Mouse (Mus musculus) embryonic stem cell, embryonic (primary cell): ENCODE results near the gene Dhx58.

Source experiments
- CTCF ChIA-PET, 4 experiments: fragments of 300-600 bp in 2 of 4; fragments of 350-600 bp in 2 of 4; sonication (Branson Sonifier 250); formaldehyde crosslinking; loops; one replicate each; lab custom pipeline; 2022; ENCODE audit warnings: inconsistent platforms in 2 of 4; lab: Charles Lee
- POLR2A ChIA-PET, 4 experiments: fragments of 300-600 bp in 2 of 4; fragments of 350-600 bp in 2 of 4; sonication (Branson Sonifier 250); formaldehyde crosslinking; loops; one replicate each; lab custom pipeline; 2022; ENCODE audit warnings: antibody characterized with exemption in 4 of 4, inconsistent platforms in 1 of 4; lab: Charles Lee

Gene Dhx58

GRCm38 (mm10) chr11:100656458-100656857 is 47.6 kb downstream of the Dhx58 start:
- CTCF ChIA-PET, result interaction anchor here (0.5 to 3.9 kb wide), 12 partner anchors 9 to 178 kb away, joined by 3 to 28 read pairs (median 4); no protein-coding TSS in a partner anchor

GRCm38 (mm10) chr11:100655589-100655988 is 48.5 kb downstream of the Dhx58 start:
- ChIA-PET POLR2A (interaction anchor here in 2 of 4 experiments (0.8 to 2.9 kb wide), 11 partner anchors 9 to 336 kb away, joined by 3 to 16 read pairs (median 4); partner anchors contain the start of genes Dnajc7 (in 1 of the 2), Eif1 (in 1 of the 2), Klhl11 (in 1 of the 2) and Nkiras2 (in 1 of the 2)), CTCF (interaction anchor here (0.6 to 3.9 kb wide), 8 partner anchors 8 to 333 kb away, joined by 3 to 28 read pairs (median 5); no protein-coding TSS in a partner anchor)

More at GRCm38 (mm10) chr11:100656458-100656857, 47.6 kb downstream of the Dhx58 start:
- POLR2A ChIA-PET, result interaction anchor here in 3 of 4 experiments (0.6 to 2.9 kb wide), 15 partner anchors 9 to 204 kb away, joined by 3 to 16 read pairs (median 4); partner anchors contain the start of genes Klhl11 (in 2 of the 3) and Zfp385c (in 1 of the 3)

- ChIA-PET POLR2A (interaction anchor here in 3 of 4 experiments (0.6 to 1.7 kb wide), 11 partner anchors 8 to 431 kb away, joined by 3 to 5 read pairs (median 3); partner anchors contain the start of gene Coasy (in 1 of the 3)), CTCF (interaction anchor here in 3 of 4 experiments (0.6 to 5.2 kb wide), 5 partner anchors 11 to 148 kb away, joined by 3 to 34 read pairs (median 3); partner anchors contain the start of gene Acly (in 1 of the 3))
These were observed 52.3 kb downstream of the Dhx58 start for GRCm38 (mm10) chr11:100651748-100652147.

- POLR2A ChIA-PET, result interaction anchor here in 3 of 4 experiments (0.6 to 2.3 kb wide), 15 partner anchors 8 to 431 kb away, joined by 3 to 6 read pairs (median 3); partner anchors contain the start of genes Acly (in 1 of the 3), Coasy (in 1 of the 3) and Stat3 (in 1 of the 3)
- CTCF ChIA-PET, result interaction anchor here in 2 of 4 experiments (1.0 to 5.2 kb wide), 4 partner anchors 11 to 124 kb away, joined by 3 to 34 read pairs (median 4); partner anchors contain the start of gene Acly (in 1 of the 2)
These were observed 52.9 kb downstream of the Dhx58 start for GRCm38 (mm10) chr11:100651205-100651604.

- ChIA-PET POLR2A (interaction anchor here in 2 of 4 experiments (0.9 to 1.5 kb wide), 3 partner anchors 12 to 34 kb away, joined by 3 read pairs; no protein-coding TSS in a partner anchor), CTCF (interaction anchor here in 2 of 4 experiments (0.9 to 2.8 kb wide), 3 partner anchors 8 to 47 kb away, joined by 3 to 28 read pairs (median 14); no protein-coding TSS in a partner anchor)
These were observed 55.7 kb downstream of the Dhx58 start for GRCm38 (mm10) chr11:100648405-100648804.

GRCm38 (mm10) chr11:100646265-100646664 is 57.8 kb downstream of the Dhx58 start:
- CTCF ChIA-PET, result interaction anchor here (0.5 to 2.8 kb wide), 61 partner anchors 9 to 392 kb away, joined by 3 to 28 read pairs (median 4); partner anchors contain the start of genes Zfp385c (in 2 of the 4), Acly (in 1 of the 4), Cavin1 (in 1 of the 4) and Dhx58 (in 1 of the 4)
- POLR2A ChIA-PET, result interaction anchor here in 3 of 4 experiments (0.6 to 1.3 kb wide), 13 partner anchors 9 to 708 kb away, joined by 3 to 8 read pairs (median 3); partner anchors contain the start of genes Dhx58 (in 1 of the 3), Hcrt (in 1 of the 3) and Zfp385c (in 1 of the 3)
